Mouse (Mus musculus): ENCODE data around the gene Ctsc. TPM values are rescaled to one million over a fixed set of nuclear protein-coding genes. Genes with fewer than 3 reads are reported as not detected.

Ctsc gene
- polyA plus RNA-seq (2017; shearing (Covaris generic)), result 133 TPM

DNA sequence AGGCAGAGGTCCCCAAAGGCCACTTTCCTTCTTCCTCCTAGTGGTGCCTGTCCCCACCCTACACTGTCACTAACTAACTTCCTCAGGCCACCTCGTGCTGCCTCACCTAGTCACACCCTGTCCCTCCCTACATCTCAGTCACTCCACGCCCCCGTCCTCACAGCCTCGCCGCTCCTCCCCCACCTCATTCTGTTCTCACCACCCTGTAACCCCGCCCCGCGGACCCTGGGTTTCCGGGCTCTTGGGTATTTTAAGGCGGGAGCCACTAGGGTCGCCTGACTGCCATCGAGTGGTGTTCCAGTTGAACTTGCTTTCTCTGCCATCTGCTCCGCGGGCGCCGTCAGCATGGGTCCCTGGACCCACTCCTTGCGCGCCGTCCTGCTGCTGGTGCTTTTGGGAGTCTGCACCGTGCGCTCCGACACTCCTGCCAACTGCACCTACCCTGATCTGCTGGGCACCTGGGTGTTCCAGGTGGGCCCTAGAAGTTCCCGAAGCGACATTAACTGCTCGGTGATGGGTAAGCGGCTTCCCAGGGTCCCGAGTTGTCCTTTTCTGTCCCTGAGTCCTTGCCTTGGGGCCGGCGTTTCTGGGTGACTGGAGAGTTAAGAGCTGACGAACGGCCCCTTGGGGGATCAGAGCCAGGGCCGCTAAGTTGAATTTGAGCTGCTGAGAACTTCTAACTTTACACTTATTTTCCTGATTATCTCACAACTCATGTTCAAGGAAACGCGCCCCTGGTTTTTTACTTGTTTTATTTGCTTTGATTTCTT lies at the start of gene Ctsc:
Ctsc (plus strand) TSS at position 228 of the 770 bp plus-strand sequence.

Other genes starting within 250 kb of the Ctsc start
- not detected for gene Rab38, start 152.2 kb downstream of the Ctsc start, polyA plus RNA-seq (2017; shearing (Covaris generic))